Mouse (Mus musculus): Measurements from ENCODE around the gene Cacng5. TPM values are rescaled to one million over a fixed set of nuclear protein-coding genes. Genes with fewer than 3 reads are reported as not detected.

The Cacng5 gene
- polyA plus RNA-seq, 2 experiments = 0.03 TPM; not detected in 1

GRCm38 (mm10) chr11:107950658-107951057 lies 35.8 kb upstream of the Cacng5 start:
- no peak for TF ChIP-seq CTCF (IDR thresholded peaks at IDR 0.05; ENCODE audit: low read depth)
- no peak for ATAC-seq (ENCODE audit: insufficient read depth)

GRCm38 (mm10) chr11:107950211-107950610 lies 35.4 kb upstream of the Cacng5 start:
- ATAC-seq (ENCODE audit: insufficient read depth) = no peak
- no peak overlapping the region for H3K4me3 ChIP-seq (ENCODE audit: insufficient read depth in 1 of 2, low read depth in 2 of 2, low read length in 2 of 2)
- no peak overlapping the region for H3K9ac ChIP-seq (replicated peaks)
- no peaks in the 10 kb centered on the region for H3K4me1 ChIP-seq (replicated peaks; ENCODE audit: control insufficient read depth in 2 of 2, insufficient read depth in 2 of 2, low read length in 1 of 2)
- WGBS (ENCODE audit: insufficient replicate concordance) = 76% methylated on average over 9 of the region's 9 CpGs
- H3K27me3 ChIP-seq (ENCODE audit: control insufficient read depth, insufficient read depth, low read length) = no peaks in the 10 kb centered on the region
- DNase-seq (ENCODE audit: low read depth in 3 of 3, low spot score in 3 of 3) = no peak
- H3K27ac ChIP-seq = no peak overlapping the region
- no peaks in the 10 kb centered on the region for H3K36me3 ChIP-seq (replicated peaks; ENCODE audit: control insufficient read depth, insufficient read depth, low read depth)
- TF ChIP-seq CTCF (IDR thresholded peaks at IDR 0.05; ENCODE audit: low read depth) (no peak), EP300 (IDR thresholded peaks at IDR 0.05; ENCODE audit: low read depth) (no peak)
- no peak overlapping the region for H3K4me2 ChIP-seq (ENCODE audit: low read depth)
- no peaks in the 10 kb centered on the region for H3K9me3 ChIP-seq (ENCODE audit: control insufficient read depth, low read length)

More at GRCm38 (mm10) chr11:107950658-107951057, 35.8 kb upstream of the Cacng5 start:
- H3K27ac ChIP-seq = no peak overlapping the region
- H3K9ac ChIP-seq (replicated peaks) = no peak overlapping the region
- DNase-seq (ENCODE audit: low read depth in 3 of 3, low spot score in 3 of 3) = no peak
- no peak overlapping the region for H3K4me3 ChIP-seq (ENCODE audit: insufficient read depth in 1 of 2, low read depth in 2 of 2, low read length in 2 of 2)
- H3K9me3 ChIP-seq (ENCODE audit: control insufficient read depth, low read length) = no peaks in the 10 kb centered on the region
- no peak overlapping the region for H3K4me2 ChIP-seq (ENCODE audit: low read depth)
- WGBS (ENCODE audit: insufficient replicate concordance) = 90% methylated on average over 4 of the region's 4 CpGs
- H3K36me3 ChIP-seq (replicated peaks; ENCODE audit: control insufficient read depth, insufficient read depth, low read depth) = no peaks in the 10 kb centered on the region
- H3K27me3 ChIP-seq (ENCODE audit: control insufficient read depth, insufficient read depth, low read length) = no peaks in the 10 kb centered on the region
- no peaks in the 10 kb centered on the region for H3K4me1 ChIP-seq (replicated peaks; ENCODE audit: control insufficient read depth in 2 of 2, insufficient read depth in 2 of 2, low read length in 1 of 2)

DNA sequence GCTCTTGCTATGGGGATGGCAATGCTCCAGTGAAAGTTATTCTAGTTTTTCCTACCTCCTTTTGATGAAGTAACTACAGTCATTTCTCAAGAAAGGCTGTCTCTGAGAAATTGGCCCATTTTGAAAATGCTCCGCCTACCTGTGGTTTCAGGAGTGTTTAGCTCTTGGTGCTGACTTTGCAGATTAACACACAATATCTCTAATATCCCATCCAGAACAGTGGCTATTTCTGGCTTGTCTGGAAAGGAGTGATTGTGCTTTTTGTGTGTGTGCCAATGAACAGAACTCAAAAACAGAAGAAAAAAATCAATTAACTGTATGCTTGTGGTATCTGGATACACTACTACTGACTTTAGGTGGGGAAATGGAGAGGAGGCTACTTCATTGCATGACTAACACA lies 33.1 kb upstream of the Cacng5 start:
- 50% methylated on average over 1 of the region's 1 CpGs for WGBS (ENCODE audit: insufficient replicate concordance)
- TF ChIP-seq CTCF (IDR thresholded peaks at IDR 0.05; ENCODE audit: low read depth) = no peak
- TF ChIP-seq EP300 (IDR thresholded peaks at IDR 0.05; ENCODE audit: low read depth) = no peak
- no peaks in the 10 kb centered on the region for H3K4me1 ChIP-seq (replicated peaks; ENCODE audit: control insufficient read depth in 2 of 2, insufficient read depth in 2 of 2, low read length in 1 of 2)

DNA sequence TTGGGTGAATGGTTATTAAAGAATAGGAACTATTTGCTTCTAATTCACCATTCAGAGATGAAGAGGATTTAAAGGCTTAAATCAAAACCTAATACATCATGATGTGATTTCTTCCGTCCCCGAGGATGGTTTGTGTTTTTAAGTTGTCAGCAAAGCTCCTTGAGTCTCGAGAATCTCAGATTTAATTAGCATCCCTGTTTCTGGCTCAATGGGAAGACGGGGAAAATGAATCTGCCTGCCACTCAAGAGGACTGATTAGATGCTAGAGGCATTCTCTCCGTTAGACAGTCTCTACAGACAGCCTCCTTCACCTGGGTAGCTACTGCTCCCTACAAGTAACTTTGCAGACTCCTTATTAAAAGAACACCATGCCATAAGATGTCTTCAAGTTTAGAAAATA lies 32.0 kb upstream of the Cacng5 start:
- Histone ChIP-seq H3K27me3 (ENCODE audit: control insufficient read depth, insufficient read depth, low read length) (no peaks in the 10 kb centered on the region), H3K27ac (no peak overlapping the region), H3K36me3 (replicated peaks; ENCODE audit: control insufficient read depth, insufficient read depth, low read depth) (no peaks in the 10 kb centered on the region), H3K4me3 (ENCODE audit: insufficient read depth in 1 of 2, low read depth in 2 of 2, low read length in 2 of 2) (no peak overlapping the region), H3K4me2 (ENCODE audit: low read depth) (no peak overlapping the region), H3K9ac (replicated peaks) (no peak overlapping the region), H3K9me3 (ENCODE audit: control insufficient read depth, low read length) (no peaks in the 10 kb centered on the region), H3K4me1 (replicated peaks; ENCODE audit: control insufficient read depth in 2 of 2, insufficient read depth in 2 of 2, low read length in 1 of 2) (no peaks in the 10 kb centered on the region)
- TF ChIP-seq EP300 (IDR thresholded peaks at IDR 0.05; ENCODE audit: low read depth) (no peak), CTCF (IDR thresholded peaks at IDR 0.05; ENCODE audit: low read depth) (no peak)
- ATAC-seq (ENCODE audit: insufficient read depth) = no peak
- WGBS (ENCODE audit: insufficient replicate concordance) = 61% methylated on average over 5 of the region's 5 CpGs
- no peak for DNase-seq (ENCODE audit: low read depth in 3 of 3, low spot score in 3 of 3)

More for the DNA sequence above, 33.1 kb upstream of the Cacng5 start:
- no peak overlapping the region for H3K27ac ChIP-seq
- H3K4me3 ChIP-seq (ENCODE audit: insufficient read depth in 1 of 2, low read depth in 2 of 2, low read length in 2 of 2) = no peak overlapping the region
- H3K9me3 ChIP-seq (ENCODE audit: control insufficient read depth, low read length) = no peaks in the 10 kb centered on the region
- no peaks in the 10 kb centered on the region for H3K36me3 ChIP-seq (replicated peaks; ENCODE audit: control insufficient read depth, insufficient read depth, low read depth)
- DNase-seq (ENCODE audit: low read depth in 3 of 3, low spot score in 3 of 3) (no peak), ATAC-seq (ENCODE audit: insufficient read depth) (no peak)
- no peak overlapping the region for H3K4me2 ChIP-seq (ENCODE audit: low read depth)
- no peaks in the 10 kb centered on the region for H3K27me3 ChIP-seq (ENCODE audit: control insufficient read depth, insufficient read depth, low read length)
- H3K9ac ChIP-seq (replicated peaks) = no peak overlapping the region

DNA sequence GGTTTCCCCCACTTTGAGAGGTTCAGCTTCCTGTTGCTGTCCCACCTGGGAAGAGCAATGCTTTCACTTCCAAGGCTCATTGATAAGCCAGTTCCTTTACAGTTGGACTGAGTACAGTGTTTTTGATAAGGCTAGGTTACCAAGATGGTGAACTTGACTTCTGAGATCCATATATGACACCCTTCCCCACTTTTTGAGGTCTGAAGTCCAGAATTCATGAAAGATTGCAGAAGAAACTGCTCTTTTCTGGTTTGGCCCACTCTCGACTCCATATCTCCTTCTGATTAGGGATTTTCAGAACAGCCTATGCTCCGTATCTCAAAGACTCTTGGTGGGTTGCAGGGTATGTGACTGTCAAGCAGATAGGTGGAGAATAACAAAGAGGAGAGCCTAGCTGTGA lies 22.1 kb upstream of the Cacng5 start:
- Histone ChIP-seq H3K4me3 (ENCODE audit: insufficient read depth in 1 of 2, low read depth in 2 of 2, low read length in 2 of 2) (no peak overlapping the region), H3K27me3 (ENCODE audit: control insufficient read depth, insufficient read depth, low read length) (no peaks in the 10 kb centered on the region), H3K9ac (replicated peaks) (no peak overlapping the region), H3K4me2 (ENCODE audit: low read depth) (no peak overlapping the region), H3K27ac (no peak overlapping the region), H3K36me3 (replicated peaks; ENCODE audit: control insufficient read depth, insufficient read depth, low read depth) (no peaks in the 10 kb centered on the region), H3K9me3 (ENCODE audit: control insufficient read depth, low read length) (no peaks in the 10 kb centered on the region; the same call in 1 of the 2 replicates), H3K4me1 (replicated peaks; ENCODE audit: control insufficient read depth in 2 of 2, insufficient read depth in 2 of 2, low read length in 1 of 2) (no peaks in the 10 kb centered on the region)
- WGBS (ENCODE audit: insufficient replicate concordance) = 49% methylated on average over 2 of the region's 2 CpGs
- DNase-seq (ENCODE audit: low read depth in 3 of 3, low spot score in 3 of 3) (no peak), ATAC-seq (ENCODE audit: insufficient read depth) (no peak)
- TF ChIP-seq EP300 (IDR thresholded peaks at IDR 0.05; ENCODE audit: low read depth) = no peak
- no peak for TF ChIP-seq CTCF (IDR thresholded peaks at IDR 0.05; ENCODE audit: low read depth)

Measured in liver, embryonic 14.5 days (tissue).